Mouse (Mus musculus) frontal cortex, adult 2 months (tissue): Measurements from ENCODE around the gene Cbx5. TPM values are rescaled to one million over a fixed set of nuclear protein-coding genes. Genes with fewer than 3 reads are reported as not detected.
A peak's percentile ranks its signal among the peaks of the same experiment; 100 is the strongest.

Experiments used
- DNase-seq, 2 experiments: peaks; one replicate each; pipeline ENCODE4 v3.0.0; 2022; ENCODE audit warnings: low spot score in 1 of 2; ENCODE audit errors: extremely low spot score in 1 of 2
- polyA plus RNA-seq: library from polyadenylated mRNA; depleted of rRNA; stranded (reverse); fragments of >200 nt; gene quantifications from 2 replicates; pipeline ENCODE4 v1.2.3, GENCODE M21; 2012

The Cbx5 gene
- polyA plus RNA-seq, 1 experiment, result 79.9 TPM

- DNase-seq, result peak; percentile 75 to 96
Observed at GRCm38 (mm10) chr15:103176874-103177421, 62.7 kb downstream of the Cbx5 start.

- no peak for DNase-seq
Observed at GRCm38 (mm10) chr15:103173251-103173650, 66.4 kb downstream of the Cbx5 start.

GRCm38 (mm10) chr15:103172537-103172936 lies 67.1 kb downstream of the Cbx5 start:
- DNase-seq, result peak in 1 of 2 experiments; percentile 65

GRCm38 (mm10) chr15:103171276-103171675 lies 68.3 kb downstream of the Cbx5 start:
- DNase-seq, result no peak

GRCm38 (mm10) chr15:103170316-103170679 lies 69.3 kb downstream of the Cbx5 start:
- no peak for DNase-seq

- DNase-seq, result no peak
Observed at GRCm38 (mm10) chr15:103169612-103170315, 69.9 kb downstream of the Cbx5 start.

GRCm38 (mm10) chr15:103168801-103169611 lies 70.6 kb downstream of the Cbx5 start:
- no peak for DNase-seq

GRCm38 (mm10) chr15:103167786-103168185 lies 71.8 kb downstream of the Cbx5 start:
- DNase-seq, result no peak

- DNase-seq, result no peak
Observed at GRCm38 (mm10) chr15:103167042-103167615, 72.5 kb downstream of the Cbx5 start, which contains the start of gene Smug1. Smug1 (minus strand) TSS chr15:103167092.

- DNase-seq, result no peak
Observed at GRCm38 (mm10) chr15:103165924-103166323, 73.7 kb downstream of the Cbx5 start.

- DNase-seq, result peak; percentile 70 to 96
Observed at GRCm38 (mm10) chr15:103165379-103165778, 74.2 kb downstream of the Cbx5 start.

GRCm38 (mm10) chr15:103163182-103163919 lies 76.3 kb downstream of the Cbx5 start:
- peak; percentile 93 to 97 for DNase-seq

GRCm38 (mm10) chr15:103157585-103157984 lies 82.0 kb downstream of the Cbx5 start:
- peak in 1 of 2 experiments; percentile 48 for DNase-seq

GRCm38 (mm10) chr15:103156890-103157289 lies 82.7 kb downstream of the Cbx5 start:
- DNase-seq, result no peak

- no peak for DNase-seq
Observed at GRCm38 (mm10) chr15:103155366-103156321, 84.0 kb downstream of the Cbx5 start.

GRCm38 (mm10) chr15:103152890-103153610 lies 86.6 kb downstream of the Cbx5 start:
- DNase-seq, result no peak

GRCm38 (mm10) chr15:103152371-103152770 lies 87.2 kb downstream of the Cbx5 start:
- no peak for DNase-seq

- no peak for DNase-seq
Observed at GRCm38 (mm10) chr15:103147779-103148178, 91.8 kb downstream of the Cbx5 start.

GRCm38 (mm10) chr15:103147422-103147690 lies 92.3 kb downstream of the Cbx5 start:
- no peak for DNase-seq
